Mouse (Mus musculus): ENCODE measurements around the gene Cep152.
A peak's percentile ranks its signal among the peaks of the same experiment; 100 is the strongest.

The Cep152 gene

GRCm38 (mm10) chr2:125558634-125559589 lies 66.0 kb downstream of the Cep152 start:
- DNase-seq (ENCODE audit: low spot score in 2 of 2), result peak in 1 of 2 experiments; percentile 26

DNA sequence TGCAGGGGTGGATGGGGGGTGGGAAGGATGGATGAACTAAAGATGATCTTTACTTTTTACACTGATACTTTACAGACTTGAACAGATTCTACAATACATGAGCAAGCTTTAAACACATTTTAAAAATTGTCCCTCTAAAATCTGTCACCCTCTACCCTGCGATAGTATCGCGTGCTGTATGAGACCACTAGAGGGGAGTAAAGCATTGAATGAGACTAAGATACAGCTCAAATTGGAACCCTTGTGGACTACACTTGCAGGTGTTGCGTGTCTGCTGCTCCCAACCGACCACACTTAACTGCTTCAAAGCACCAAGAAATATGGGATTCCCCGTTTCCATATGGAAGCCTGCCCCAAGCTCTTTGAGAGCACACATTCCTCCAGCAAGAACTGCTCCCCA lies 69.1 kb downstream of the Cep152 start:
- DNase-seq (ENCODE audit: low spot score in 2 of 2), result no peak

DNA sequence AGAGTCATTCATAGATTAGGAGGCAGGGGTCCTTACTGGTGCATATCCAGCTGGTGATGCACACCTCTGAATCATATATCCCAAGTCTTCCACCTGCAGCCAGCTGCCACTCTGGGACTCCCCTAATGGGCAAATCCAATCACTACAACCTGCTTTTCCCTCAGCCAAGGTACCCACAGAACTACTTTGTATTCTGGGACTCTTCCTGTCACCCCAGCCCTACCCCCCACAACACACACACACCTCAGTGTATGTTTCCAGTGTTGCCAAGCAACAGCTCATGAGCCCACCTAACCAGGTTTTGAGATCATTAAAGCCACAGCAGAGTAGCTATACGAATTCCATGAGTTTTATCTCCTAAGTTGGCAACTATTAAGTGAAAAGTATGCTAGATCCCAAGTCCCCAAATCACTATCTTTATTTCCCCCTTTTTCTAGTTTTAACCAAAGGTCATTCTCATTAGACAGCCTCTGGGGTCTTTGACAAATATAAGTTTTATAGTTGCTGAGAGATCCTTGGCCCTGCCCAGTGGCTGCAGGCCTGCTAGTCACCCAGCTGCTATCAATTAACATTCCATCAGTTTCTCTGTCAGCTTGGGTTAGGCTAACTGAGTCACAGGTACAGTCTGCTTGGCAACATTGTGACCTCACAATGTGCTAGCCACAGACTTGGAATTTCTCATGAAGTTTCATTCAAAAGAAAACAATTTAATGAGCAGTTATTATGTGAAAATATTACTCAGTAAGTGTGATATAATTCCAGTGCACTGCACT lies 75.9 kb downstream of the Cep152 start:
- DNase-seq (ENCODE audit: low spot score in 2 of 2), result no peak

GRCm38 (mm10) chr2:125544986-125545385 lies 79.9 kb downstream of the Cep152 start:
- no peak for DNase-seq (ENCODE audit: low spot score in 2 of 2)

- DNase-seq (ENCODE audit: low spot score in 2 of 2), result no peak
Measured at GRCm38 (mm10) chr2:125543646-125544045, 81.3 kb downstream of the Cep152 start.

- no peak for DNase-seq (ENCODE audit: low spot score in 2 of 2)
Measured at GRCm38 (mm10) chr2:125541451-125541850, 83.5 kb downstream of the Cep152 start.

DNA sequence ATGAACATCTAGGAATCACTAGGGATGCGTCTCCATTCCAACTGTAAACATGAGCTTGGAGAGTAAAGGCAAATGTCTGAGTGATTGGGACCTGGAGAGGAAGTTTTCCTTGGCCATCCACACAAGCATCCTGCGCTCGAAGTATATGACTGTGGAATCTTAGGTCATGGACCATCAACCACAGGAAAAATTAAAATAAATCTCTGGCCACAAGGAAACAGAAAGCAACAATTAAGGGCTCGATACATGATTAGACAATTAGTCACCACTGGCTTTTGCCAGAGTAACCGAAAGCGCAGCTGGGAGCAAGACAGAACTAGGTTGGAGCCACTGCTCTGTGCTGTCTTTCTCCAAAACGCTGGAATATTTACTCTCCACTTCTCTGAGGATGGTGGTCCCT lies 84.3 kb downstream of the Cep152 start:
- DNase-seq (ENCODE audit: low spot score in 2 of 2), result no peak

DNA sequence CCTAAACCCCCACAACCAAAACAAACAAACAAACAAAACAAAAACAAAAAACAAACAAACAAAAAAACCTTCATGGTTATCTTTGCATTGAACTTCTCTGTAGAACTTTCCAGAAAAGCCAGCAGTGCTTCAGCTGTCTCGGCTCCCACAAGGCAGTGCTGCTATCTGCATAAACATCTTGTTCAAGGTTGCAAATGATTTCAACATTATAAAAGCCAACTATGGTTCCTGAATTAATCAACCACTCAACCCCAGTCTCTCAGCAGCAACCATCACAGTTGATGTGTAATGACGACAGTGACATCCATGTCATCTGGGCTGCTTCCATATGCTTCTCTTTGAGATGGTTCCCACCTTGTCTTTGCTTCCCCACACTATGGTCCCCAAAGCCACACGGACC lies 85.3 kb downstream of the Cep152 start:
- DNase-seq (ENCODE audit: low spot score in 2 of 2), result no peak

- peak in 1 of 2 experiments; percentile 48 for DNase-seq (ENCODE audit: low spot score in 2 of 2)
Measured at GRCm38 (mm10) chr2:125530665-125531064, 94.2 kb downstream of the Cep152 start.

- no peak for DNase-seq (ENCODE audit: low spot score in 2 of 2)
Measured at GRCm38 (mm10) chr2:125526566-125526965, 98.3 kb downstream of the Cep152 start.

- no peak for DNase-seq (ENCODE audit: low spot score in 2 of 2)
Measured at GRCm38 (mm10) chr2:125525484-125525883, 99.4 kb downstream of the Cep152 start.

DNA sequence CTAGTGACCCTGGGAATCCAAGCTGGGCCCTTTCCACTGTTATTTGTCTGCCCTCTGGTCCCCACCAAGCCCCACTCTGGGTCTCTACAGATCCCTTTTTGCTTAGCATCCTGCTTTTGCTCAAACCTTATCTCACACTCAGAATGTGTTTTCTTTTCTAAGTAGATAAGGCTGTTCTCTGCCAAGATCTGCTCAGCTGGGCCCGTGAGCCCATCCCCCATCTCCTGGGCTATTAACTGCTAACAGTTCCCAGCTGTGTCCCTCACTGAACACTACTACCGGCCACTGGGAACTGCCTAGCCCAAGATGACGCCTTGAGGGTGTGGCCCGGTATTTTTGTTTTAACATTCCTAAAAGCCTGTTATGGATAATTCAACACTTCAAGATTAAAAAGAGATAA lies 108.3 kb downstream of the Cep152 start:
- peak; percentile 67 to 68 for DNase-seq (ENCODE audit: low spot score in 2 of 2)

GRCm38 (mm10) chr2:125515291-125516057 lies 109.4 kb downstream of the Cep152 start:
- DNase-seq (ENCODE audit: low spot score in 2 of 2), result no peak

DNA sequence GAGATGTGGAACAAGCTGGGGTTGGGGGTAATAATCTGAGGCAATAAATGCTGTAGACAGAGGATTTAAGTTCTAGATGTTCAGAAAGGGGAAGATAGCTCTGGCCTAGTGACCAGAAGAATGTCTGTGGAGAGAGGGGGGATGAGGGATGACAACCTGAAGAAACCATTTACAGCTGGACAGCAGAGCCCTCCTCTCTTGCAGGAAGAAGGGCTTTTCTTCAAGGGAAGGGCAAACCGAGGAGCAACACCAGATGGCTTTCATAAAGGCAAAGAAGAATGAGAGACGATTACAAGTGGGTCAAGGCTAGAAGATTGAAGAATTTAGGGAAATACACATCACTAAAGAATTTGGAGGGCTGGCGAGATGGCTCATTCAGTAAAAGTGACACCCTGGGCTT lies 110.5 kb downstream of the Cep152 start:
- DNase-seq (ENCODE audit: low spot score in 2 of 2), result no peak

Data from urinary bladder, postnatal 4 days (tissue).